Mouse (Mus musculus) erythroid progenitor cell, adult 5-6 weeks (primary cell): ENCODE data around the gene Smyd3. TPM values are rescaled to one million over a fixed set of nuclear protein-coding genes. Genes with fewer than 3 reads are reported as not detected.
A peak's percentile ranks its signal among the peaks of the same experiment; 100 is the strongest.

ENCODE experiments used
- ATAC-seq: replicated peaks from 2 replicates; pipeline ENCODE4 v1.8.0; 2016; ENCODE audit warnings: moderate number of reproducible peaks, mild to moderate bottlenecking, moderate TSS enrichment, inconsistent platforms; ENCODE audit not compliant: poor library complexity, low FRiP score, severe bottlenecking
- total RNA-seq, 2 experiments: library from RNA; stranded (forward) in 1 of 2; stranded (reverse) in 1 of 2; fragments of 150-400 nt in 1 of 2; fragments of 186-747, 209-891 nt in 1 of 2; gene quantifications; 2 replicates each; pipeline versions ENCODE4 v1.2.3 to v1.2.4; 2015 to 2017; ENCODE audit warnings: low replicate concordance in 2 of 2

Gene Smyd3
- total RNA-seq, 2 experiments from 2014 or later = 0.42 to 7.8 TPM

- no peak for ATAC-seq
Observed at GRCm38 (mm10) chr1:179146730-179147167, 371.1 kb downstream of the Smyd3 start.

GRCm38 (mm10) chr1:179143154-179143832 is 374.5 kb downstream of the Smyd3 start:
- no peak for ATAC-seq

GRCm38 (mm10) chr1:179142177-179142576 is 375.7 kb downstream of the Smyd3 start:
- 0 out of 2 replicates have a peak, but pooled peaks have one; percentile 14 for ATAC-seq

- ATAC-seq = no peak
Observed at GRCm38 (mm10) chr1:179141071-179141650, 376.7 kb downstream of the Smyd3 start.

- ATAC-seq = no peak
Observed at GRCm38 (mm10) chr1:179137145-179137477, 380.7 kb downstream of the Smyd3 start.

GRCm38 (mm10) chr1:179136461-179137144 is 381.2 kb downstream of the Smyd3 start:
- no peak; the same call in 1 of the 2 replicates for ATAC-seq

- no peak for ATAC-seq
Observed at GRCm38 (mm10) chr1:179129995-179130394, 387.8 kb downstream of the Smyd3 start.

GRCm38 (mm10) chr1:179126287-179126686 is 391.6 kb downstream of the Smyd3 start:
- ATAC-seq = no peak

GRCm38 (mm10) chr1:179122476-179123229 is 395.2 kb downstream of the Smyd3 start:
- ATAC-seq = no peak

- no peak for ATAC-seq
Observed at GRCm38 (mm10) chr1:179120217-179120966, 397.4 kb downstream of the Smyd3 start.

GRCm38 (mm10) chr1:179118673-179119072 is 399.2 kb downstream of the Smyd3 start:
- no peak for ATAC-seq

GRCm38 (mm10) chr1:179116729-179117663 is 400.8 kb downstream of the Smyd3 start:
- ATAC-seq = peak; percentile 53; the same call in 1 of the 2 replicates

GRCm38 (mm10) chr1:179114833-179115495 is 402.9 kb downstream of the Smyd3 start:
- ATAC-seq = no peak

- no peak for ATAC-seq
Observed at GRCm38 (mm10) chr1:179114385-179114784, 403.5 kb downstream of the Smyd3 start.

GRCm38 (mm10) chr1:179108759-179109158 is 409.1 kb downstream of the Smyd3 start:
- ATAC-seq = no peak

GRCm38 (mm10) chr1:179107761-179108694 is 409.8 kb downstream of the Smyd3 start:
- ATAC-seq = no peak

GRCm38 (mm10) chr1:179107211-179107610 is 410.6 kb downstream of the Smyd3 start:
- no peak for ATAC-seq
